Mouse (Mus musculus) brown adipose tissue, adult 24 weeks (tissue): ENCODE results near the gene Ckm. TPM values are rescaled to one million over a fixed set of nuclear protein-coding genes. Genes with fewer than 3 reads are reported as not detected.

Experiments used
- H3K27ac ChIP-seq: fragments of 200-500 bp; replicated peaks from 2 replicates; pipeline ENCODE4 v1.5.1; 2012; ENCODE audit warnings: low read depth, mild to moderate bottlenecking, low read length
- H3K4me1 ChIP-seq: fragments of 200-500 bp; 2 replicates; pipeline ENCODE4 v1.6.1; 2012; ENCODE audit warnings: low read length, mixed read lengths; ENCODE audit not compliant: control insufficient read depth, insufficient read depth, insufficient read length
- H3K4me3 ChIP-seq: fragments of 200-500 bp; 2 replicates; pipeline ENCODE4 v1.5.1; 2012; ENCODE audit warnings: low read depth, mild to moderate bottlenecking, low read length, moderate library complexity; ENCODE audit not compliant: insufficient read depth
- polyA plus RNA-seq: library from polyadenylated mRNA; stranded (reverse); fragments of >200 nt; gene quantifications from 2 replicates; pipeline ENCODE4 v1.2.4, GENCODE M21; 2012; ENCODE audit not compliant: missing spikeins, insufficient read depth, insufficient read length

The Ckm gene
- polyA plus RNA-seq, 1 experiment = 328 TPM

DNA sequence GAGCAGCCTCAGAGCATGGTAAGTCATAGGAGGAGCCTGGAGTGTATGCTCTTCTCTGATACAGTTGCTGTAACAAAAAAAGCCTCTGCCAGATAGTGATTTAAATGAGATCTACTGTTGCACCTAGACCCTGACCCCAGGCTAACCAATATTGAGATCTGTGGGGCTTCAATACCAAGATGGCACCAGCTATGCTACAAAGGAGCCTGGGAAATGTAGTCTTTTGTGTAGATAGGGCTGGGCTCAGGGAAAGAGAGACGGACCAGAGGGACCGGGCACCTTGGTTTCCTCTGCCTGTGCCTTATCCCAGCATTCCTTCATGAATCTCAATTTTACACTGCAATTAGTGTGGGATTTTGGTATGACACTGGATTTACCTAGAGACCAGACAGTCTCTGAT lies 31.2 kb upstream of the Ckm start:
- Histone ChIP-seq H3K4me3 (no peak overlapping the region), H3K27ac (no peak overlapping the region), H3K4me1 (no peaks in the 10 kb centered on the region)

DNA sequence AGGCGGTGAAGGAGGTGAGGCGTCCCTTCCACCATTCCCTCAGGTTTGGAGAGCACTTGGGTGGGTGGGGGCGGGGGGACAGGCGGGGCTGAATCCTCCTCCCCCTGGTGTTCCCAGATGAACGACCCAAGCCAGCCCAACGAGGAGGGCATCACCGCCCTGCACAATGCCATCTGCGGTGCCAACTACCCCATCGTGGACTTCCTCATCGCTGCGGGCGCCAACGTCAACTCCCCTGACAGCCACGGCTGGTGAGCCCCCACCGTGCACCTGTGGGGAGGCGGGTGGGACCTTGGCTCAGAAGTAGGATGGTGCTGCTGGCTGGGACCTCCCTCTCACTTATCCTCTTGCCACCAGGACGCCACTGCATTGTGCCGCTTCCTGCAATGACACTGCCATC lies 29.2 kb upstream of the Ckm start:
- Histone ChIP-seq H3K4me3 (no peak overlapping the region), H3K4me1 (no peaks in the 10 kb centered on the region), H3K27ac (no peak overlapping the region)

DNA sequence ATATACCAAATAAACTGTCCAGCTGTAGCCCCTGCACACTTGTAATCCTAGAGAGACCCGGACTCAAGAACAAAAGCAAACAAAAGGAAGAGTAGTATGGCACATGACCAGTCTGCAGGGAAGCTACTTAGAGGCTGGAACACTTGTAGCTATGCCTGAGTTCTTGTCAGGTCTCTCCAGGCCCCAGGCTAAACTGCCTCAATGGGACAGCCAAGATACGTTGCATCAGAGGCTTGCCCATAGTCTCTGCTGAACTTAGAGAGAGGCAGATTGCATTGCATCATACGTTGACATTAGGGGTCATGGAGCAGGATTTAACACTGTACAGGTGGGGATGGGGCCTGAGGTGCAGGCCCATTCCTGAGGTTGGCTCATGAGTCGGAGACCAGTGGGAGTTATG lies 28.6 kb upstream of the Ckm start:
- Histone ChIP-seq H3K4me3 (no peak overlapping the region), H3K27ac (no peak overlapping the region)

DNA sequence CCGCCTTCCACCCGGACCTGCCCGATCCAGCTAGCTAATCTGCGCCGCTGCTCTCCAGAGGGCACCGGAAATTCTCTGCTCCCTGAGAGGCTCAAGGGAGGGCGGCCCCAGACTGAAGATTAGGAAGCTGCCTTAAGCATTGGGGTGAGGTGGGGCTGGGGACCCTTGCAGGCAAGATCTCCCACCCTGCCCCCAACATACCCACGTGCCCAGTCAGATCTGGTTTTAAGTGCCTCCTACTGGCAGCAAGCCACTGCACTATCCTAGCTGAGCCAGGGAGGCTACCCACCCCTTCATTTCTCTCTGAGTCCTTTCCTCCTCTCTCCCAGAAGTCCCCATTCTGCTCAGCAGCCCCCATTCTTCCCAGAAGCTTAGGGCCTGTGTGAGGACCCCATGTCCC lies 26.5 kb upstream of the Ckm start:
- no peaks in the 10 kb centered on the region for H3K4me1 ChIP-seq
- H3K27ac ChIP-seq = no peak overlapping the region

More for the DNA sequence above, 28.6 kb upstream of the Ckm start:
- no peaks in the 10 kb centered on the region for H3K4me1 ChIP-seq

DNA sequence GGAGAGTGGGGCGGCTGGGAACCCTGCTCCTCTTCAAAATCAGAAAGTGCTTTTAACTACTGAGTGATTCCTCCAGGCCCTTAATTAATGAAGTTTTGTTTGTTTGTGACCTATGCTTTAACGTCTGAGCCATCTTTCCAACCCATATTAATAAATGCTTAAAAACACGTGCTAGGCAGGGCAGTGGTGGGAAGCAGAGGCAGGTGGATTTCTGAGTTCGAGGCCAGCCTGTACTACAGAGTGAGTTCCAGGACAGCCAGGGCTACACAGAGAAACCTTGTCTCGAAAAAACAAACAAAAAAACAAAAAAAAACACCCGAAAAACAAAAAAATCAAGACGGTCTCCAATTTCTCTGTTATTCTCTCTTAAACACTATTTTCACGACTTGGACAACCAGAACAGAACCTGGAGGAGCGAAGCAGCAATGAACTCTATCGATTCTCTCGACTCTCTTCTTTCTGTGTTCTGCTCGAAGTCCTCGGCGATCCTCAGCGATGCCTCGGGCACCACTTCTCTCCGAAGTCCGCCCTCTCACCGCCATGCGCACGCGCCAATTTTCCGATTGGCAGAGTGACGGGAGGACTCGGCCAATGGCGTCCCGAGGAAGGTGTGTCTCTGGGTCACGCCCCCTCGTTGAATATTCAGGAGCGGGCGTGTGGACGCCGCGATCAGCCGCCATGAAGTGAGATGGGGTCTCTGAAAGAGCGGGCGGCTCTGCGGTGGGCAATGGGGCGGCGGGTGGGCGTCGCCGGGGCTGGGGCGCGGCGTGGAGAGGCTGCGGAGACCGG lies 23.0 kb upstream of the Ckm start, which contains the start of gene Ercc2:
Gene Ercc2 (plus strand): TSS at position 634 of the 789 bp plus-strand sequence.
- Histone ChIP-seq H3K4me1 (0 out of 2 replicates have a peak, but pooled peaks cover 2% of the 10 kb centered on the region), H3K4me3 (peak within 1 kb of the TSS; percentile 89), H3K27ac (no peak within 1 kb of the TSS)

More for the DNA sequence above, 26.5 kb upstream of the Ckm start:
- H3K4me3 ChIP-seq = no peak overlapping the region

DNA sequence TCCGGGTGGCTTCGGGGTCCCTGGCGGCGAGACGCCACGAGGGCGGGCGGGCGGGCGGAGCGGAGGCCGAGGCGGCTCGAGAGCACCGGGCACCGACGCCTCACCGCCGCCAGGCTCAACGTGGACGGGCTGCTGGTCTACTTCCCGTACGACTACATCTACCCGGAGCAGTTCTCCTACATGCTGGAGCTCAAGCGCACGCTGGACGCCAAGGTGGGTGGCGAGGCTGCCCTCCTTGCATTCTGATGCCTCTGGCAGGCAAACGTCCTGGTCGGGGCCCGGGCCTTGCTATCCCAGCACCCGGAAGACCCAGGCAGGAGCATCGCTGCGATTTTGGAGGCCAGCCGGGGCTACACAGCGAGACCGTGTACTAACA lies 22.4 kb upstream of the Ckm start:
- no peak overlapping the region for H3K27ac ChIP-seq
- H3K4me3 ChIP-seq = peak overlapping the region; percentile 89
- H3K4me1 ChIP-seq = 0 out of 2 replicates have a peak, but pooled peaks cover 2% of the 10 kb centered on the region

DNA sequence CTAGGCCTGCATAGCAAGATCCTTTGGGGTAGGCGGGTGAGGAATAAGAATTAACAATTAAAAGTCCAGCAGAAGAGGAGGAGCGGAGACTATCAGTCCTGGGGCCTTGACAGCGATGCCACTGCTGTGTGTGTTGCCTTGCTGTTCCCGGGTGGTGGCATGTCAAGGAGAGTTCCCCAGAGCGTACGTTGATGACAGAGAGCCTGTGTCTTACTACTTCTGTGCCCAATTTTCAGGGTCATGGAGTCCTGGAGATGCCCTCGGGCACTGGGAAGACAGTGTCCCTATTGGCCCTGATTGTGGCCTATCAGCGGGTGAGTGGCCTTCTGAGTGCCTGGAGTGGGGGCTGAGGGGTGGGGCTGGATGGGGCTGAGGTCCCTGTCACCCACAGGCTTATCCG lies 20.9 kb upstream of the Ckm start:
- Histone ChIP-seq H3K4me1 (0 out of 2 replicates have a peak, but pooled peaks cover 2% of the 10 kb centered on the region), H3K27ac (no peak overlapping the region), H3K4me3 (no peak overlapping the region)

DNA sequence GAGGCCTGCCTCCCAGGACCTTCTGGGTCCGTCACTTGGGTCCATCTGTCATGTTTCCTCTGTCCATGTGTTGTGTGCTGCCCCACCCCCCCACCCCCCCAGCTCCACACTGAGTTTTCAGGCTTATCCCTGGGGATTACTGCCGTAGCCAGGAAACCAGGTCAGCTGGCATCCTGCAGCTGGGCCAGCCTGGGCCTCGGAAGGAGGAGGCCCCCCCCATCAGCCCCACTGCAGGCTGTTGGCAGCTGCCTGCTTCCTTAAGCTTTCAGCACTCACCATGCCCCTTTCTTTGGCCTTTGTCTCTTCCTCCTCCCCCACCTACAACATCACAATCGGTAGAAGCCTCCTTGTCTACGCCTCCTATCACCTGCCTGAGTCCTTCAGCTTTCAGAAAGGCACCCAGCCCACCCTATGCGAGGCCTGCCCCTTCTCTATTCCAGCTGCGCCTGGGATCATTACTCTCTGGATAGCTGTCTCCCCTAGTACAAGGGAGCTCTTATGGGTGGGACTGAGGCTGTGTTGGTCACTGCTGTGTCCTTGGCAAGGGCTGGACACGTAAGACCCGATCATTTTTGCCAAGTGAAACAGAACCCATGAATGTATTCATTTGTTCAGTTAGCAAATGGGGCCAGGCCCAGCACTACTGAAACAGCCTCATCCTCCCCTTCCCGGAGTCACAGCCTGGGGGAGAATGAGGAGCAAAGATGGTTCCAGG lies 15.7 kb upstream of the Ckm start:
- Histone ChIP-seq H3K4me3 (no peak overlapping the region), H3K4me1 (no peaks in the 10 kb centered on the region), H3K27ac (no peak overlapping the region)

DNA sequence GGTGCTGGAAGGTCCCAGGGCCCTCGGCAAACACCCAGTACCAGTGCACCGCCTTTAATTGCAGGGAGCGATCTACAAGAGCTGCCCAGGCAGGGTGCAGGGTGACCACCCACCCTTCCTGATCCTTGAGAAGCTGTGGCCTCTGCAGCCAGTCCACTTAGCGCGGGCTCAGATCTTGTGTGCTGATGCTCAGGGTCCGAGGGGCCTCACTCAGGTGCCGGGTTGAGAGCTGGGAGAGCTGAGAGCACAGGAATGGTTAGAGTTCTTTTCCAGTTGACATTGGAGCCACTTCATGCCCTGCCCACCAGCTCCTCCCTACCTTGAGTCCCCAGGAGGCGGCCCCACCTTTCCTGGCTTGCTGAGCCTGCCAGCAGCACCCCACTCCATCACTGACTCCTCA lies 10.1 kb upstream of the Ckm start:
- no peak overlapping the region for H3K27ac ChIP-seq
- H3K4me3 ChIP-seq = no peak overlapping the region
- no peaks in the 10 kb centered on the region for H3K4me1 ChIP-seq

DNA sequence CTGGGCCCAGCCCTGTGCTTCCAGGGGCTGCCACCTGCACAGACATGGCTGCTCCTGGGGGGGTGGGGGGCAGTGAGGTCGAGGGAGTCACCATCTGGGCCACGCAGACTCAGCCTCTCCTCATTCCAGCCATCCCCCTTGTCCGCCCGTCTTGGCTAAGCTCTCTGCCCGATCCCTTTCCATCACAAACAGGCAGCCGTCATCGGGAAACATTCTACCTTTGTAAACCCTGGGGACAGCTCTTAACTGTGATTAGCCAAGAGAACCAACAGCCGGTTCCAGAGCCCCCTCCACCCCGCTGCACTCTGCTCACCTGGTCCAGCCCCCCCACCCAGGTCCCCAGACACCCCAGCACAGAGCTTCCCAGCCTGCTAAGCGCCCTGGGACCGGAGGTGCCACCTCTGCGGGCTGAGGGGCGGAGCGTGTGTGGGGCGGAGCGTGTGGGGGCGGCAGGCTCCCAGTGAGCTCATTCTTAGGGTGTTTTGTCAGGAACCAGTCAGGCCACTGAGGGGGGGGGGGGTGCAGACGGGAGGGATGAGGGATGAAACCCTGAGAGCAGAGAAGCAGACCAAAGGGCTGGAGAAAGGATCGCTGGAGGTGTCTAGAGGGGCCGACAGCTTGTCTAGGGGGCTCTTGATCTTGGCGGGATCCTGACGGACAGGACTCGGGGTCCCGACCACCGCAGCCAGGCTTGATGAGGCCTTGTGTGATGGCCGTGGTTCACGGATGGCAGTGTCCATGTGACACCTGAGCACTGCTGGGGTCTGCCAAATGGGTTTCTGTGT lies 4.9 kb upstream of the Ckm start:
- Histone ChIP-seq H3K4me1 (no peaks in the 10 kb centered on the region), H3K27ac (no peak overlapping the region), H3K4me3 (no peak overlapping the region)

DNA sequence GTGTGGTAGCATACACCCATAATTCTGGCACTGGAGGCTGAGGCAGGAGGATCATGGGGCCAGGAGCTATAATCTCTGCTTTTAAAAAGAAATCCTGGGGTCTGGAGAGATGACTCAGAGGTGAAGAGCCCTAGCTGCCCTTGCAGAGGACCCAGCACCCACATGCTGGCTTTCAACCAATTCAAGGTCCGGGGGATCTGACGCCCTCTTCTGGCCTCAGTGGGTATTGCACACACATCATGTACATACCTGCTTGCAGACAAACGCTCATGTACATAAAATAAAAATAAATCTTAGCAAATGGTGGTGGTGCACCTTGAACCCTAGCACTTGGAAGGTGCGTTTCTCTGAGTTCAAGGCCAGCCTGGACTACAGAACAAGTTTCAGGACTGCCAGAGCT lies 3.6 kb upstream of the Ckm start:
- no peaks in the 10 kb centered on the region for H3K4me1 ChIP-seq

DNA sequence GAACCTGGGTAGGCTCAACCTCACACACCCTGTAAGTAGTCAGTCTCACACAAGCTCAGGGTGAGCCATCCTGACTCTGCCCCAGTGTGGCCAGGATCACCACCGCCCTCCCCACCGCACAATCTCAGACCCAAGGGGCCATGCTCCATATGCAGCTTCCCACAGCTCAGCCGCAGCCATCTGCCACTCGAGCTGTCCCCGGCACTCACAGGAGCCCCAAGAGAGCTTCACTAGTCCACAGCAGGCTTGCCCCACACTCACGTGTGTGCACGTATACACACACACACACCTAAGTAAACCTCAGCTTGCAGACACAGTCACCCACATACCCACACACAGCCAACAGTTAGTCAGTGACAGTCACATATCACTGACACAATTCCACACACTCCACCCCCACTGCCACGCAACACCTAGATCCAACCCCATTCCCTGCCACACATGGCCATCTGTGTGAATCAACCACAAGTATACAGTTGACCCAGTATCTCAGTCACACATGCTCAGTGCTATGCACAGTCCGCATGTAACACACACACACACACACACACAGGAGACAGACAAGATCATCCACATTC lies 2.0 kb upstream of the Ckm start:
- Histone ChIP-seq H3K4me3 (no peak overlapping the region), H3K4me1 (no peaks in the 10 kb centered on the region), H3K27ac (no peak overlapping the region)

More for the DNA sequence above, 3.6 kb upstream of the Ckm start:
- Histone ChIP-seq H3K27ac (no peak overlapping the region), H3K4me3 (no peak overlapping the region)

DNA sequence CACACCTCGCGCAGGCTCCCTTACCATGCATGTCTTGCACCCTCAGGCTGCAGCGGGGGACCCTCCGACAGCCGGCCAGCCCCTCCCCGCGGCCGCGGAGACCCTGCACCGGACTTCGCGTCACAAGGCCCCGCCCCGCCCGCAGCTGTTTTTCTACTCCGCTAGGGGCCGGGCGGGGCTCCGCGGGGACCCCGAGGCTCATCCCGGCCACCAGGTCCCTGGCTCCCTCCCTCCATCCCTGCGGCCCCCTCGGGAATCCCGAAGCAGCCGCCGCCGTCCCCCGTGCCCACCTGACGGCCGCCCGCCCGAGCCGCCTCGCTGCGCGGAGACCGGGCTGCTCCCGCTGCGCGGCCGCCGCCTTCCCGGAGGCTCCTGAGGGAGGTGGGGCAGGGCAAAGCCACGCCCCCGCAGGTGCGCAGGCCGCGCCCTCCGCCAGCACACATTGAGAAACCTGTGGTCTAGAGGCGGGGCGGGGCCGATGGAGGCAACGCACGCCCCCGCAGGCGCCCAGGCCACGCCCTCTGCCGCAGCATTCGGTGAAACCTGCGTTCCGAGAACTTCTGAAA lies 762 bp upstream of the Ckm start, which contains the start of gene Klc3:
Gene Klc3 (minus strand): TSS at position 374 of the 566 bp plus-strand sequence.
- Histone ChIP-seq H3K4me1 (no peaks in the 10 kb centered on the region), H3K27ac (no peak within 1 kb of the TSS), H3K4me3 (peak within 1 kb of the TSS; percentile 53)

DNA sequence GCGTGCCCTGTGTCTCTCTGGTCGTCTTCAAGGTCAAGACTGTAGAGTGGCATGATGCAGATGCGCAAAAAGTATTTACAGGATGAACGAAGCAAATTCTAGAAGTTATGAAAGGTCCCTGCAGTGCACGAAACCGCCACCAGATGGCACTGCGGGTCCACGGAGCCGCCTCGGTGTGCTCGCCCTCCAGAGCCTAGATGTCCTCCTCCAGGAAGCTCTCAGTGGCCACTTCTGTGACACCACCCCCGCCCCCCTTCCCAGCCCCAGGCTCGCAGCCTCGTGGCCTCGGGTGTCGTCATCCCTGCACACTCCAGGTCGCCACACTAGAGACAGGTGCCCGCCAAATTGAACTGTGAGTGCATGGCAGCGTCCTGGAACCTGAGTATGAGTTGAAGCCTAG lies 841 bp downstream of the Ckm start:
- Histone ChIP-seq H3K4me3 (no peak overlapping the region), H3K4me1 (no peaks in the 10 kb centered on the region), H3K27ac (no peak overlapping the region)
